Mouse (Mus musculus): ENCODE data around the gene Prkcb. TPM values are rescaled to one million over a fixed set of nuclear protein-coding genes. Genes with fewer than 3 reads are reported as not detected.

Prkcb gene
- polyA plus RNA-seq, 1 experiment from 2014 or later = 4.0 TPM

DNA sequence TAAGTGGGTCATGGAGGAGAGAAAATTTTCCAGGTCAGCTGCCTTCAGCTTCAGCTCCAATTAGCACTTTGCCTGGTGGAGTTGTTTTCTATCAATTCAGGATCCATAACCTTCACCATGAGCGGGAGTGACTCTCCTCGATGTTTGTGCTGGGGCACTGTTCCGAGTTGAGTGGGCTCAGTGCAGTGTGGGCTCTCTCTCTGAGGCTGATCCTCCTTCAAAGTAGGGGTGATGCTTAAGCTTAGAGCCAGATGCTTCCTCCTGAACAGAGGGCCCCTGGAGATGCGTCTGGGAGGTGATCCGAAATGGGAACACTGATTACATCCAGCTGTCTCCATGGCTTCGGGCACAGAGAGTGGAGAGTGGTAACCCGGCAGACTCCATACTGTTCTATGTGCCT lies 308.8 kb downstream of the Prkcb start:
- Histone ChIP-seq H3K4me3 (replicated peaks) (no peak overlapping the region), H3K4me1 (replicated peaks) (no peaks in the 10 kb centered on the region), H3K9ac (no peak overlapping the region), H3K27ac (replicated peaks) (no peak overlapping the region), H3K9me3 (replicated peaks) (no peaks in the 10 kb centered on the region), H3K27me3 (no peaks in the 10 kb centered on the region), H3K4me2 (no peak overlapping the region), H3K36me3 (replicated peaks) (no peaks in the 10 kb centered on the region)
- 70% methylated on average over 7 of the region's 7 CpGs for WGBS (ENCODE audit: insufficient replicate concordance)
- ATAC-seq (ENCODE audit: insufficient read depth) = no peak

GRCm38 (mm10) chr7:122600856-122601255 lies 312.3 kb downstream of the Prkcb start:
- Histone ChIP-seq H3K27ac (replicated peaks) (no peak overlapping the region), H3K4me1 (replicated peaks) (no peaks in the 10 kb centered on the region), H3K4me2 (no peak overlapping the region), H3K9ac (no peak overlapping the region), H3K9me3 (replicated peaks) (no peaks in the 10 kb centered on the region), H3K36me3 (replicated peaks) (no peaks in the 10 kb centered on the region), H3K27me3 (no peaks in the 10 kb centered on the region), H3K4me3 (replicated peaks) (no peak overlapping the region)
- WGBS (ENCODE audit: insufficient replicate concordance) = 64% methylated on average over 7 of the region's 7 CpGs
- no peak for ATAC-seq (ENCODE audit: insufficient read depth)

- ATAC-seq (ENCODE audit: insufficient read depth) = no peak
- H3K9ac ChIP-seq = no peak overlapping the region
- H3K4me1 ChIP-seq (replicated peaks) = no peaks in the 10 kb centered on the region
- no peaks in the 10 kb centered on the region for H3K9me3 ChIP-seq (replicated peaks)
- H3K4me3 ChIP-seq (replicated peaks) = no peak overlapping the region
- 58% methylated on average over 5 of the region's 5 CpGs for WGBS (ENCODE audit: insufficient replicate concordance)
- no peak overlapping the region for H3K27ac ChIP-seq (replicated peaks)
- no peak overlapping the region for H3K4me2 ChIP-seq
- H3K36me3 ChIP-seq (replicated peaks) = no peaks in the 10 kb centered on the region
- no peaks in the 10 kb centered on the region for H3K27me3 ChIP-seq
Observed at GRCm38 (mm10) chr7:122605066-122605465, 316.5 kb downstream of the Prkcb start.

GRCm38 (mm10) chr7:122609420-122609819 lies 320.9 kb downstream of the Prkcb start:
- no peak overlapping the region for H3K9ac ChIP-seq
- H3K27me3 ChIP-seq = no peaks in the 10 kb centered on the region
- H3K27ac ChIP-seq (replicated peaks) = no peak overlapping the region
- no peak overlapping the region for H3K4me2 ChIP-seq
- 41% methylated on average over 4 of the region's 4 CpGs for WGBS (ENCODE audit: insufficient replicate concordance)
- no peak for ATAC-seq (ENCODE audit: insufficient read depth)
- no peaks in the 10 kb centered on the region for H3K4me1 ChIP-seq (replicated peaks)
- H3K4me3 ChIP-seq (replicated peaks) = no peak overlapping the region
- no peaks in the 10 kb centered on the region for H3K36me3 ChIP-seq (replicated peaks)
- H3K9me3 ChIP-seq (replicated peaks) = no peaks in the 10 kb centered on the region

- Histone ChIP-seq H3K9me3 (replicated peaks) (no peaks in the 10 kb centered on the region), H3K27ac (replicated peaks) (no peak overlapping the region), H3K4me2 (no peak overlapping the region), H3K27me3 (no peaks in the 10 kb centered on the region), H3K9ac (no peak overlapping the region), H3K4me1 (replicated peaks) (no peaks in the 10 kb centered on the region), H3K4me3 (replicated peaks) (no peak overlapping the region), H3K36me3 (replicated peaks) (no peaks in the 10 kb centered on the region)
- ATAC-seq (ENCODE audit: insufficient read depth) = no peak
- 51% methylated on average over 7 of the region's 7 CpGs for WGBS (ENCODE audit: insufficient replicate concordance)
Observed at GRCm38 (mm10) chr7:122610161-122610560, 321.6 kb downstream of the Prkcb start.

- Histone ChIP-seq H3K27ac (replicated peaks) (no peak overlapping the region), H3K9me3 (replicated peaks) (no peaks in the 10 kb centered on the region), H3K9ac (no peak overlapping the region), H3K4me2 (no peak overlapping the region), H3K4me1 (replicated peaks) (no peaks in the 10 kb centered on the region), H3K27me3 (no peaks in the 10 kb centered on the region), H3K36me3 (replicated peaks) (no peaks in the 10 kb centered on the region), H3K4me3 (replicated peaks) (no peak overlapping the region)
- ATAC-seq (ENCODE audit: insufficient read depth) = no peak
- 47% methylated on average over 4 of the region's 4 CpGs for WGBS (ENCODE audit: insufficient replicate concordance)
Observed at GRCm38 (mm10) chr7:122613876-122614275, 325.3 kb downstream of the Prkcb start.

DNA sequence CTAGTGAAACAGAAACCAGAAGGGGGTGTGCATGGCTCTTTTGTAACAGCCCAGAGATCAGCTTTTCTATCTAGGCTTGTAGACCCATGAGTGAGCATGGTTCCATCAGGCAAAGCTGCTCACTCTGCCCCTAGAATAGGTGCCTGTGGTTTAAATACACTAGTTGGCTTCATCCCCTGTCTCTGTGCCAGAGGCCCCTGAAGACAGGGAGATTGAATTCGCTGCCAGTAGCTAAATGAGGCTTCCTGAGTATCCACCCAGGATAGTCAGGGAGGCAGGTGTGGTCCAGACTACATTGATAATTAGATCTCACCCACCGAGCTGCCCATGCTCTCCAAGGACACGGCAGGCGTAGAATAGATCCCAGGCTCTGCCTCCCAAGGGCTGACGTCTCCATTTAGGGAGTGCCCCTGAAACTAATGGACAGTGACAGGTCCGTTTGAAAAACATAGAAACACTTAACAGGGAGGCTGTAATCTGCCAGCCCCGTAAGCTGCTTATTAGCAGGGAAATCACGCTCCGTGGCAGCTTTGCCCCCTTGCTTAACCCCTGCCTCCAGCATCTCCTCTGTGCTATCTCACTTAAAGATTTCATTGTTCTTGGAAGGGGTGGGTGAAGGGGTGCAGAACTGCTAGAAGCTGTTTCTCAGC lies 333.7 kb downstream of the Prkcb start:
- Histone ChIP-seq H3K9ac (no peak overlapping the region), H3K4me3 (replicated peaks) (no peak overlapping the region), H3K4me2 (no peak overlapping the region), H3K4me1 (replicated peaks) (no peaks in the 10 kb centered on the region), H3K36me3 (replicated peaks) (no peaks in the 10 kb centered on the region), H3K27me3 (no peaks in the 10 kb centered on the region), H3K27ac (replicated peaks) (no peak overlapping the region), H3K9me3 (replicated peaks) (no peaks in the 10 kb centered on the region)
- WGBS (ENCODE audit: insufficient replicate concordance) = 55% methylated on average over 9 of the region's 9 CpGs
- no peak for ATAC-seq (ENCODE audit: insufficient read depth)

GRCm38 (mm10) chr7:122623753-122624152 lies 335.2 kb downstream of the Prkcb start:
- Histone ChIP-seq H3K9me3 (replicated peaks) (no peaks in the 10 kb centered on the region), H3K4me3 (replicated peaks) (no peak overlapping the region), H3K4me1 (replicated peaks) (no peaks in the 10 kb centered on the region), H3K4me2 (no peak overlapping the region), H3K27me3 (no peaks in the 10 kb centered on the region), H3K36me3 (replicated peaks) (no peaks in the 10 kb centered on the region), H3K9ac (no peak overlapping the region), H3K27ac (replicated peaks) (no peak overlapping the region)
- 42% methylated on average over 1 of the region's 1 CpGs for WGBS (ENCODE audit: insufficient replicate concordance)
- ATAC-seq (ENCODE audit: insufficient read depth) = no peak

- no peak overlapping the region for H3K9ac ChIP-seq
- no peaks in the 10 kb centered on the region for H3K4me1 ChIP-seq (replicated peaks)
- no peak overlapping the region for H3K4me3 ChIP-seq (replicated peaks)
- H3K27ac ChIP-seq (replicated peaks) = no peak overlapping the region
- no peaks in the 10 kb centered on the region for H3K36me3 ChIP-seq (replicated peaks)
- 74% methylated on average over 5 of the region's 5 CpGs for WGBS (ENCODE audit: insufficient replicate concordance)
- no peak overlapping the region for H3K4me2 ChIP-seq
- H3K9me3 ChIP-seq (replicated peaks) = no peaks in the 10 kb centered on the region
- ATAC-seq (ENCODE audit: insufficient read depth) = no peak
- H3K27me3 ChIP-seq = no peaks in the 10 kb centered on the region
Observed at GRCm38 (mm10) chr7:122628050-122628449, 339.5 kb downstream of the Prkcb start.

DNA sequence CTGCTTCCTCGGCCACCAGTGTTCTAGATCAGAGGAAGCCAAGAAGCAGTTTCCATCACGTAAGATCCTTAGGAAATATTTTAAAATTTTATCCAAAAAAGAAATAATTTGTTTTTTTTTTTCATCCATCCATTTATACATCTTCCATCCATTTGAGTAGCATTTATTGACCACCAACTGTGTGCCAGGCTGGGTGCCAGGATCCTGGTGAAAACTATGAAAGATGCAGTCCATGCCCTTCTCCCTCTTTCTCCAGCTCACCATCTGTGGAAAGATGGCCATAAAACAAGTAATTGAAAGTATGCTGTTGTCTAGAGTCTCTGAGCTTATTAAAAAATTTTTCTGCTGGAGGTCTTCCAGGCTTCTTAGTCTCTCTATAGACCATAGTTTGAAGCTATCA lies 341.8 kb downstream of the Prkcb start:
- Histone ChIP-seq H3K36me3 (replicated peaks) (no peaks in the 10 kb centered on the region), H3K4me2 (no peak overlapping the region), H3K9me3 (replicated peaks) (no peaks in the 10 kb centered on the region), H3K4me3 (replicated peaks) (no peak overlapping the region), H3K4me1 (replicated peaks) (no peaks in the 10 kb centered on the region), H3K27me3 (no peaks in the 10 kb centered on the region), H3K27ac (replicated peaks) (no peak overlapping the region), H3K9ac (no peak overlapping the region)
- ATAC-seq (ENCODE audit: insufficient read depth) = no peak
- WGBS (ENCODE audit: insufficient replicate concordance) = 61% methylated on average over 2 of the region's 2 CpGs

GRCm38 (mm10) chr7:122631151-122631550 lies 342.6 kb downstream of the Prkcb start:
- no peaks in the 10 kb centered on the region for H3K36me3 ChIP-seq (replicated peaks)
- no peak overlapping the region for H3K4me2 ChIP-seq
- H3K9ac ChIP-seq = no peak overlapping the region
- H3K27me3 ChIP-seq = no peaks in the 10 kb centered on the region
- no peaks in the 10 kb centered on the region for H3K9me3 ChIP-seq (replicated peaks)
- no peak for ATAC-seq (ENCODE audit: insufficient read depth)
- H3K4me3 ChIP-seq (replicated peaks) = no peak overlapping the region
- no peak overlapping the region for H3K27ac ChIP-seq (replicated peaks)
- WGBS (ENCODE audit: insufficient replicate concordance) = 41% methylated on average over 3 of the region's 3 CpGs
- no peaks in the 10 kb centered on the region for H3K4me1 ChIP-seq (replicated peaks)

DNA sequence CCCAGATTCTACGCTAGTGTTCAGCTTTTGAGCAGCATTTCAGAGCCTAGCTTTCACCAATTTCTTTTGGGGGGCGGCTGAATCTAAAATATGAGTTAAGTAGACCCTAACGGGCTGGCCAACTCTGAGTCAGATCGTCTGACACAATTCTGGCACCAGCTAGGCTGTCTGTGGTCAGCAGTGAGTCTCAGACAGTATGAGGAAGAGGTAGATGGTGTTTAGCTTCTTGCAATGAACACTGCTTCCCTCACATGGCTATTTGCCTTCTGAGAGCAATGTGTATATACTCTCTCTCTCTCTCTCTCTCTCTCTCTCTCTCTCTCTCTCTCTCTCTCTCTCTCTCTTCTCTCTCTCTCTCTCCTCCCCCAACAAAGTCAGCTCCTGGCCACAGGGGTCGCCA lies 344.4 kb downstream of the Prkcb start:
- no peak for ATAC-seq (ENCODE audit: insufficient read depth)
- whole genome bisulfite sequencing (ENCODE audit: insufficient replicate concordance) = 36% methylated on average over 5 of the region's 5 CpGs

More for the DNA sequence above, 344.4 kb downstream of the Prkcb start:
- no peaks in the 10 kb centered on the region for H3K36me3 ChIP-seq (replicated peaks)
- no peak overlapping the region for H3K9ac ChIP-seq
- H3K27me3 ChIP-seq = no peaks in the 10 kb centered on the region
- no peak overlapping the region for H3K27ac ChIP-seq (replicated peaks)
- no peaks in the 10 kb centered on the region for H3K9me3 ChIP-seq (replicated peaks)
- no peaks in the 10 kb centered on the region for H3K4me1 ChIP-seq (replicated peaks)
- H3K4me2 ChIP-seq = no peak overlapping the region
- no peak overlapping the region for H3K4me3 ChIP-seq (replicated peaks)

All from liver, embryonic 15.5 days (tissue).